Mouse (Mus musculus): Measurements from ENCODE around the gene Dlg3.

Gene Dlg3

GRCm38 (mm10) chrX:100797370-100797769, 29.8 kb downstream of the Dlg3 start:
- DNase-seq (ENCODE audit: low read depth in 2 of 2, low spot score in 2 of 2) = no peak

GRCm38 (mm10) chrX:100797851-100798527, 30.5 kb downstream of the Dlg3 start:
- no peak for DNase-seq (ENCODE audit: low read depth in 2 of 2, low spot score in 2 of 2)

- no peak for DNase-seq (ENCODE audit: low read depth in 2 of 2, low spot score in 2 of 2)
Observed at GRCm38 (mm10) chrX:100800643-100801042, 33.1 kb downstream of the Dlg3 start.

- DNase-seq (ENCODE audit: low read depth in 2 of 2, low spot score in 2 of 2) = no peak
Observed at GRCm38 (mm10) chrX:100802034-100802433, 34.5 kb downstream of the Dlg3 start.

GRCm38 (mm10) chrX:100811129-100811528, 43.6 kb downstream of the Dlg3 start:
- DNase-seq (ENCODE audit: low read depth in 2 of 2, low spot score in 2 of 2) = no peak

- DNase-seq (ENCODE audit: low read depth in 2 of 2, low spot score in 2 of 2) = no peak
Observed at GRCm38 (mm10) chrX:100814139-100814538, 46.6 kb downstream of the Dlg3 start.

- DNase-seq (ENCODE audit: low read depth in 2 of 2, low spot score in 2 of 2) = no peak
Observed at GRCm38 (mm10) chrX:100815766-100816165, 48.2 kb downstream of the Dlg3 start.

- DNase-seq (ENCODE audit: low read depth in 2 of 2, low spot score in 2 of 2) = no peak
Observed at GRCm38 (mm10) chrX:100818681-100819080, 51.2 kb downstream of the Dlg3 start.

- DNase-seq (ENCODE audit: low read depth in 2 of 2, low spot score in 2 of 2) = no peak
Observed at GRCm38 (mm10) chrX:100821149-100821548, 53.6 kb downstream of the Dlg3 start.

- no peak for DNase-seq (ENCODE audit: low read depth in 2 of 2, low spot score in 2 of 2)
Observed at GRCm38 (mm10) chrX:100825557-100825956, 58.0 kb downstream of the Dlg3 start.

GRCm38 (mm10) chrX:100832806-100833205, 65.3 kb downstream of the Dlg3 start:
- no peak for DNase-seq (ENCODE audit: low read depth in 2 of 2, low spot score in 2 of 2)

GRCm38 (mm10) chrX:100839211-100839610, 71.7 kb downstream of the Dlg3 start:
- DNase-seq (ENCODE audit: low read depth in 2 of 2, low spot score in 2 of 2) = no peak

All from CD8-positive naive resting alpha-beta T cell, adult 2 months (primary cell).